Mouse (Mus musculus) heart, embryonic 11.5 days (tissue): ENCODE measurements around the gene Tmem109. TPM values are rescaled to one million over a fixed set of nuclear protein-coding genes. Genes with fewer than 3 reads are reported as not detected.

Experiments
- ATAC-seq: fragments of 200-750 bp; cut with Nextera tagmentation; replicated peaks from 2 replicates; pipeline ENCODE4 v1.8.0; 2017; ENCODE audit warnings: moderate library complexity; ENCODE audit not compliant: insufficient number of reproducible peaks, low FRiP score, low TSS enrichment
- H3K27ac ChIP-seq: fragments of 300-500 bp; sonication (generic); 2 replicates; pipeline ENCODE4 v1.5.1; 2014; ENCODE audit warnings: mild to moderate bottlenecking, low read depth, low read length
- H3K27me3 ChIP-seq: fragments of 300-500 bp; sonication (generic); 2 replicates; pipeline ENCODE4 v1.6.1; 2014; ENCODE audit warnings: mild to moderate bottlenecking, low read length, mixed read lengths; ENCODE audit not compliant: control insufficient read depth, insufficient read depth
- H3K36me3 ChIP-seq: fragments of 300-500 bp; sonication (generic); 2 replicates; pipeline ENCODE4 v1.6.1; 2014; ENCODE audit warnings: mild to moderate bottlenecking, low read length, moderate library complexity, mixed read lengths; ENCODE audit not compliant: control insufficient read depth, insufficient read depth
- H3K4me1 ChIP-seq: fragments of 300-500 bp; sonication (generic); 2 replicates; pipeline ENCODE4 v1.6.1; 2014; ENCODE audit warnings: low read length; ENCODE audit not compliant: control insufficient read depth, insufficient read depth
- H3K4me2 ChIP-seq: fragments of 300-500 bp; sonication (generic); 2 replicates; pipeline ENCODE4 v1.6.1; 2014; ENCODE audit warnings: mild to moderate bottlenecking, moderate library complexity
- H3K4me3 ChIP-seq: fragments of 300-500 bp; sonication (generic); 2 replicates; pipeline ENCODE4 v1.5.1; 2014; ENCODE audit warnings: low read depth, low read length
- H3K9ac ChIP-seq: fragments of 300-500 bp; sonication (generic); 2 replicates; pipeline ENCODE4 v1.6.1; 2014; ENCODE audit warnings: mild to moderate bottlenecking, low read depth, low read length, moderate library complexity
- H3K9me3 ChIP-seq: fragments of 300-500 bp; sonication (generic); replicated peaks from 2 replicates; pipeline ENCODE4 v1.6.1; 2016; ENCODE audit warnings: low read length; ENCODE audit not compliant: control insufficient read depth
- WGBS: fragments of 180-500 bp; shearing (Covaris S2); extraction: QIAGEN DNeasy Blood & Tissue Kit; methylation state at CpG from one replicate; pipeline ENCODE4 v1.1.7; 2014; ENCODE audit not compliant: insufficient replicate concordance; 5-methylcytosine and 5-hydroxymethylcytosine counted together
- polyA plus RNA-seq: library from polyadenylated mRNA; unstranded; fragments of >200 nt; fragmentation: Nextera tagmentation; extraction: Ambion mirVana; gene quantifications from 2 replicates; pipeline ENCODE4 v1.2.1, GENCODE M21; 2014

The Tmem109 gene
- polyA plus RNA-seq = 66.7 and 71.0 TPM in 2 replicates

DNA sequence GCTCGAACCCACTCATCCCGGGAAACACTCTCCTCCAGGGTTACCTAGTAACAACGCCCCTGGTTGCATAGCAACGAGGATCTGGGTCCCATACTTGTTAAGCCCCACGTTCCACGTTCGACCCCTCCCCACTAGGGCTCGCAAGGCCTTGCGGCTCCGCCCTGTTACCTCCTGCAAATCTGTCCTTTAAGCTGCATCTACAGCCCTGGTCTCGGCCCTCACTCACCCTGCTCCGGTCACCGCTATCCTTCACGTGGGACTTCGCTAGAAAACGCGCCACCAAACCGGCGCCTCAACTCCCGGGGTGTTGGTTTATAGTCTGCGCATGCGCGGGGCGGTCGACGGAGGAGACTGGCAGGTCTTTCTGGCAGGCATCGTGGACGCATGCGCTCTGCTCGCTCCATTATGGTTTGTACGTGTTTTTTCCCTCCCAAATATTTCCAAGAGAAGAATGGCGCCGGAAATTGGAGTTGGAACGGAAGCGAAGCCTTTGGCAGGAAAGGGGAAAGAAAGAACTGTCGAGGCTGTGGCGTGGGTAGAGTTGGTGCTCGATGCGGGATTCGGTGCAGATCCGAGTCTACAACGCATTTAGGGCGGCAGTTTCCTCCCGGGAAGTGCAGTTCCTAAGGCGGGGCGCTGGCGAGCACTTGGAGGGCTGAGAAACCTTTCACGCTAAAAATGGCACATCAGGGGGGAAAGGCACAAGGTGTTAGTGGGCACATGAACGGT lies at the start of gene Tmem109:
Gene Tmem109 (minus strand): TSS at position 576 of the 729 bp plus-strand sequence.
- H3K4me1 ChIP-seq = peaks cover 11% of the 10 kb centered on the region
- H3K4me2 ChIP-seq = peak within 1 kb of the TSS; percentile 95
- H3K27me3 ChIP-seq = no peaks in the 10 kb centered on the region
- no peaks in the 10 kb centered on the region for H3K9me3 ChIP-seq
- ATAC-seq = peak; percentile 86
- WGBS = under 1% methylated on average over 49 of the region's 49 CpGs
- peak within 1 kb of the TSS; percentile 51 for H3K4me3 ChIP-seq
- H3K27ac ChIP-seq = peak within 1 kb of the TSS; percentile 91
- H3K36me3 ChIP-seq = no peaks in the 10 kb centered on the region
- H3K9ac ChIP-seq = peak within 1 kb of the TSS; percentile 80

DNA sequence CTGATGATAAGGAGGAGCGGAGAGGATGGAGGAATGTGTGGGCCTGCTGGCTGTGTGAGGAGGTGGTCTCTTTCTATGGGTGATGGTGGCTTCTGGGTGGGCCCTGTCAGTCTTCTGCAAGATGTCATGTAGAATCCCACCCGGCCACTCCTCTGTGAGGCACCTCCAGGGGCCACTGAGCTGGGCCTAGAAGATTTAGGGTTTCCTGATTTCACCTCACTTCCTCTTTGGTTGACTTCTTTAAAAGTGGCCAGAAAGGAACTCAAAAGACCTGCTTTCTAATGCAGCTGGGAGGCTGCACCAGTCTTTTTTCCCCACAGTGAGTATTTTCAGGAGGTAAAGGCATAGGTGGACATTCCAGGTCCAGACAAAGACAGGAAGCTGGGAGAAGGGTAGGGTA lies 48.8 kb upstream of the Tmem109 start:
- no peaks in the 10 kb centered on the region for H3K9me3 ChIP-seq
- WGBS = 53% methylated on average over 2 of the region's 2 CpGs
- no peaks in the 10 kb centered on the region for H3K27me3 ChIP-seq
- H3K36me3 ChIP-seq = no peaks in the 10 kb centered on the region
- H3K4me1 ChIP-seq = no peaks in the 10 kb centered on the region
- no peak overlapping the region for H3K27ac ChIP-seq
- no peak for ATAC-seq
- no peak overlapping the region for H3K4me3 ChIP-seq
- H3K9ac ChIP-seq = no peak overlapping the region
- no peak overlapping the region for H3K4me2 ChIP-seq

DNA sequence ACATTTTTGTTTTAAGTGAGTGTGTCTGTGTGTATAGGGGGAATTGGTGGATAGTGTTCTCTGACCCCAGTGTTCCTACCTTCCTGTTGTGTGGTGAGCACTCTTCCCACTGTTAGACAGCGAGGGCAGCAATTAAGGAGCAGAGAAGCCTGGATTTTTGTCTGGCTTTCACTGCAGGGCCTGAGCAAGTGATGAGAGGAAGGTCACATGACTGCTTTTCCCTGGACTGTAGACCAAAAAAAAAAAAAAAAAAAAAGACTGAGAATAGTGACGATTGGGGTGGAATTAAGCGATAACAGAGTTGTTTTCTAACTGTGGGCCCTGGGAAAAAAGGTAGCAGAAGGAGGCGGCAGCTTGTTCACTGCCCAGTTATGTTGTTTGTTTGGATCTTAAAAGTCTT lies 44.9 kb upstream of the Tmem109 start:
- Histone ChIP-seq H3K9me3 (no peaks in the 10 kb centered on the region), H3K4me2 (no peak overlapping the region), H3K36me3 (no peaks in the 10 kb centered on the region), H3K4me3 (no peak overlapping the region), H3K4me1 (no peaks in the 10 kb centered on the region), H3K9ac (no peak overlapping the region), H3K27me3 (no peaks in the 10 kb centered on the region), H3K27ac (0 out of 2 replicates have a peak overlapping the region, but pooled peaks have one; percentile 29)
- no peak for ATAC-seq
- 46% methylated on average over 4 of the region's 4 CpGs for WGBS

DNA sequence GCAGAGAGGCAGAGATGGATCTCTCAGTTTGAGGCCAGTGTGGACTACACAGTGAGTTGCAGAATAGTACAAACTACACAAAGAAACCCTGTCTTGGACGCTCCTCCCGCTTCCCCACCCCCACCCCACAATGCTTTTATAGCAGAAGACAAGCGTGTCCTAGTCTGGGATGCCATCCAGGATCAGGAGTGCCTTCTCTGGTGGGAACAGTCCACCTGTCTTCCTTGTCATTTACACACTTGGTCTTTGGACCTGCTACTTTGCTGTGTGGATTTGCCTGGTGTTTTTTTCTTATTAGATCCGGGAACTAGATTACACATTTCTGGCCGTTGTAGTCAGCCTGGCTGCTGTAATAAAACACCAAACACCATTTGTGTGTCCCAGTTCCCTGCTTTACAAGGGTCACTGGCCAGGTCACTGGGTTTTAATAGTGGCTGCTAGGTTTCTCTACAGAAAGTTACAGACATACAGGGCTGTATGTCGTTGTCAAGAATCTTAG lies 44.4 kb upstream of the Tmem109 start:
- no peak for ATAC-seq
- 0 out of 2 replicates have a peak overlapping the region, but pooled peaks have one; percentile 29 for H3K27ac ChIP-seq
- H3K9ac ChIP-seq = no peak overlapping the region
- H3K4me2 ChIP-seq = no peak overlapping the region
- H3K36me3 ChIP-seq = no peaks in the 10 kb centered on the region
- 62% methylated on average over 6 of the region's 6 CpGs for WGBS
- H3K4me3 ChIP-seq = no peak overlapping the region
- H3K4me1 ChIP-seq = no peaks in the 10 kb centered on the region
- no peaks in the 10 kb centered on the region for H3K27me3 ChIP-seq
- no peaks in the 10 kb centered on the region for H3K9me3 ChIP-seq

DNA sequence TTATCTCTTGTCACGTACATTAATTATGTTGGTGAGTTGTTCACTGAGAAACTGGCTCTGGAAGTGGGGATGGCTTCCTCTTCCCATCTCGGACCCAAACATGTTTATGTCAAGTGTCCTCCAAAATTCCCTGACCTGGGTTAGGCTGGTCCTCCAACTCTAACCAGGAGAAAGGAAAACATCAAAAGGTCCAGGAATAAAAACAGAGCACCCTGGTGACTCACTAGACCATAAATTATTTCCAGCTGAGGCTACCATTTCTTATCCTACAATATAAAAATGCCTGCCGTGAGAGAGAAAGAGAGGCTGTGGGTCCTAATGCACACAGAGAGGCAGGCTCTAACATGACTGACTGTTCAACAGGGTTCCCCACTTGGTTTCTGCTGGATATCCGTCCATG lies 42.4 kb upstream of the Tmem109 start:
- Histone ChIP-seq H3K27me3 (0 out of 2 replicates have a peak, but pooled peaks cover 2% of the 10 kb centered on the region), H3K4me3 (no peak overlapping the region), H3K9ac (no peak overlapping the region), H3K9me3 (no peaks in the 10 kb centered on the region), H3K27ac (no peak overlapping the region), H3K4me2 (no peak overlapping the region), H3K4me1 (no peaks in the 10 kb centered on the region), H3K36me3 (no peaks in the 10 kb centered on the region)
- ATAC-seq = no peak
- 50% methylated on average over 4 of the region's 4 CpGs for WGBS

DNA sequence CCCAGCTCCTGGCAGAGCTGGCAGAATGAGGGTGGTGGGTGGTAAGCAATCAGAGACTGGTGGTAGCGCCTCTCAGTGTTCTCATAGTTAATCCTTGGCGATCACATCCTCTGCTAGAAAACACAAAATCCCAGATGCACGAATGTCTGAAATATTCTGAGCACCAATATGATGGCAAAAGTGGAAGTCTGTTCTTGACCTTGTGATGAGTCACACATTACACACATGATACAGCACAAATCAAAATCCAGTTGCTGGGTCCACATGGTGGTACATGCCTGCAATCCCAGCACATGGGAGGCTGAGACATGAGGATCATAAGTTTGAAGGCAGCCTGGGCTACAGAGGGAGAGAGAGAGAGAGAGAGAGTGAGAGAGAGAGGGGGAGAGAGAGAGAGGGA lies 39.3 kb upstream of the Tmem109 start:
- ATAC-seq = no peak
- 66% methylated on average over 3 of the region's 3 CpGs for WGBS
- H3K4me2 ChIP-seq = no peak overlapping the region
- 0 out of 2 replicates have a peak, but pooled peaks cover 2% of the 10 kb centered on the region for H3K27me3 ChIP-seq
- no peak overlapping the region for H3K27ac ChIP-seq
- no peak overlapping the region for H3K4me3 ChIP-seq
- no peaks in the 10 kb centered on the region for H3K9me3 ChIP-seq
- H3K36me3 ChIP-seq = no peaks in the 10 kb centered on the region
- no peak overlapping the region for H3K9ac ChIP-seq
- peaks cover 3% of the 10 kb centered on the region; the same call in 1 of the 2 replicates for H3K4me1 ChIP-seq

DNA sequence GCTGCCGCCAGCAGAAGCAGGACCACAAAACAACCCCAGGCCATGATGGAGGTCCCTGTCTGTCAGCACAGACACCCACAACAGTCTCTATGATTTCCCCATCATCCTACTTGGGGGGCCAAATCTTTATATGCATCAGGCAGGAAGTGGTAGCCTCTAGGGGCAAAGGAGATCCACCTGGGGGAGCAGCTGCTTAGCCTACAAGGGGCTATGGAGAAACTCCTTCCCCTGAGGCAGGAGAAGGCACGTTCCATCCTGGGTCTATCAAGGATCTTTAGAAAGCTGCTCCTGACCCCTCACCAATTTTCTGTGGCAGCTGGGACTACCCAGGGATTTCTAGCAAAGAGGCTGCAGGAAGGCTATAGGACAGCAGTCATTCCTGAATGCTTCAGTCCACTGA lies 38.7 kb upstream of the Tmem109 start, which contains the start of gene Zp1:
Gene Zp1 (minus strand): TSS at position 101 of the 400 bp plus-strand sequence.
- Histone ChIP-seq H3K27me3 (0 out of 2 replicates have a peak, but pooled peaks cover 2% of the 10 kb centered on the region), H3K4me2 (no peak within 1 kb of the TSS), H3K9me3 (no peaks in the 10 kb centered on the region), H3K27ac (no peak within 1 kb of the TSS), H3K9ac (no peak within 1 kb of the TSS), H3K4me1 (peaks cover 3% of the 10 kb centered on the region; the same call in 1 of the 2 replicates), H3K4me3 (no peak within 1 kb of the TSS), H3K36me3 (no peaks in the 10 kb centered on the region)
- no peak for ATAC-seq
- WGBS = 66% methylated on average over 2 of the region's 2 CpGs

DNA sequence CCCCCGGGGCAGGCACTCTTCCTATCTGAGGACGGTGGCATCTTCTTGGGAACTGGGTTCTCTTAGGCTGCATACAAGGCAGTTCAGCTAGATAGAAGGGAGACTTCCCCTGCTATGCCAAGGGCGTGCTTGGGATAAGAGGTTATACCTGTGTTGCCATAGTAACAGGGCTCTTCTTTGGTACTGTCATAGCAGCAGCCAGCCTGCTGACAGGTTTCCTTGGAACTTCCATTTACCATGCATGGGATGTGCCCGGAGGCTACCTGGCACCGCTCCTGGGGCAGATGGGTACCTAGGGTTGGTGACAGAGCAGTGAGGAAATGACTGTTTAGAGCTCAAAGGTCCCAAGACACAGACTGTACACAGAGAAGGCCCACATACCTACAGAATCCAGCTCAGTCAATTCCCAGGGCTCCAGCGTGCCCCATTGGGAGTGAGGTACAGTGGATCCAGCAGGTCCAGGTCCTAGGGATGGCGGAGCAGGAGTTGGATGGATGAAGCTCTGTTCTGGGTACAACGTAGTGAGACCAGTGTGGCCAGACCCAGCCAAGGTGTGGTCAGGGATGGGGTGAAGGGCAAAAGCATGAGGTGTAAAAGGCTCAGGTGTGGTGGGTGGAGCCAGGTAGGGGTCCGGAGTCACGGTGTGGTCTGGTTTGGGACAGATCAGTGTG lies 36.7 kb upstream of the Tmem109 start:
- Histone ChIP-seq H3K27ac (no peak overlapping the region), H3K9ac (no peak overlapping the region), H3K27me3 (0 out of 2 replicates have a peak, but pooled peaks cover 2% of the 10 kb centered on the region), H3K4me3 (no peak overlapping the region), H3K4me1 (peaks cover 15% of the 10 kb centered on the region), H3K4me2 (no peak overlapping the region), H3K9me3 (no peaks in the 10 kb centered on the region), H3K36me3 (no peaks in the 10 kb centered on the region)
- 86% methylated on average over 10 of the region's 10 CpGs for WGBS
- no peak for ATAC-seq
